Mouse (Mus musculus) thymus, adult 2 months (tissue): ENCODE results near the gene Apoc1.

Source experiments
- CTCF ChIP-seq: fragments of 200-500 bp; IDR thresholded peaks from 2 replicates; pipeline ENCODE4 v1.5.1; 2012; ENCODE audit warnings: mild to moderate bottlenecking, control low read depth, low read length, moderate library complexity, borderline replicate concordance; ENCODE audit not compliant: control insufficient read depth, poor library complexity, insufficient read depth; ENCODE audit errors: extremely low read depth
- POLR2A ChIP-seq: fragments of 200-500 bp; IDR thresholded peaks from 2 replicates; pipeline ENCODE4 v1.6.1; 2012; ENCODE audit warnings: mild to moderate bottlenecking, low read length, control low read depth, moderate library complexity; ENCODE audit not compliant: control insufficient read depth, poor library complexity, insufficient read depth; ENCODE audit errors: extremely low read depth

DNA sequence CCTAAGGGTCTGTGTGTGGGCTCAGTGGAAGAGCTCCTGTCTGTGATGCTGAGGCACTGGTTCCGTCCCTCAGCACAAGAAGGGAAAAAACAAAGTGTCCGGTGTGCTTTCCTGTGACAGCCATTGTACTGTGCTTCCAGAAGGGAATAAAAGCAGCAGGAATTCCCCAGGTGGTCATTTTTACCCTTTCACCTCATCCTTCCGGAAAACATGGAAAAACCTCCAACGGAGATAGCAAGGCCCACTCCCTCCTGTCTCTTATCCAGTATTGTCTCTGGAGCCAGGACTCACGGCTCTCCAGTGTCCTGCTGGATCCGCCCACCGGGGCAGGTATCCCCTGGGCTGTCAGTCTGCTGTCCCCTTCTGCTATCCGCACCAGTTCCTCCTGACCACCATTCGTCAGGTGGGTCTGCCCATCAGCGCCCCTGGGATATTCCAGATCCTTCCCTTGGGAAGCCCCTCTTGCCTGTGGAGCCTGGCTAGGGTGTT, 41.8 kb upstream of the Apoc1 start:
- TF ChIP-seq CTCF (no peak), POLR2A (no peak)
